Mouse (Mus musculus) liver, embryonic 13.5 days (tissue): ENCODE data around the gene Iscu. TPM values are rescaled to one million over a fixed set of nuclear protein-coding genes. Genes with fewer than 3 reads are reported as not detected.
A peak's percentile ranks its signal among the peaks of the same experiment; 100 is the strongest.

ENCODE experiments used
- ATAC-seq: fragments of 200-750 bp; cut with Nextera tagmentation; 2 replicates; pipeline ENCODE4 v1.8.0; 2017; ENCODE audit warnings: low read depth, mild to moderate bottlenecking, moderate number of reproducible peaks, moderate library complexity
- DNase-seq: peaks from one replicate; pipeline ENCODE4 v3.0.0; 2022
- H3K27ac ChIP-seq: fragments of 300-500 bp; sonication (generic); 2 replicates; pipeline ENCODE4 v1.5.1; 2015; ENCODE audit warnings: moderate library complexity, mild to moderate bottlenecking, inconsistent platforms
- H3K27me3 ChIP-seq: fragments of 300-500 bp; sonication (generic); 2 replicates; pipeline ENCODE4 v1.6.1; 2015; ENCODE audit warnings: mild to moderate bottlenecking, inconsistent platforms
- H3K36me3 ChIP-seq: fragments of 300-500 bp; sonication (generic); 2 replicates; pipeline ENCODE4 v1.6.1; 2015; ENCODE audit warnings: mild to moderate bottlenecking, inconsistent platforms
- H3K4me1 ChIP-seq: fragments of 300-500 bp; sonication (generic); replicated peaks from 2 replicates; pipeline ENCODE4 v1.6.1; 2015; ENCODE audit warnings: inconsistent platforms
- H3K4me2 ChIP-seq: fragments of 300-500 bp; sonication (generic); 2 replicates; pipeline ENCODE4 v1.6.1; 2015; ENCODE audit warnings: inconsistent platforms, mild to moderate bottlenecking, moderate library complexity
- H3K4me3 ChIP-seq: fragments of 300-500 bp; sonication (generic); replicated peaks from 2 replicates; pipeline ENCODE4 v1.5.1; 2015; ENCODE audit warnings: mild to moderate bottlenecking, inconsistent platforms
- H3K9ac ChIP-seq: fragments of 300-500 bp; sonication (generic); 2 replicates; pipeline ENCODE4 v1.6.1; 2015; ENCODE audit warnings: mild to moderate bottlenecking, inconsistent platforms
- H3K9me3 ChIP-seq: fragments of 300-500 bp; sonication (generic); replicated peaks from 2 replicates; pipeline ENCODE4 v1.6.1; 2016; ENCODE audit warnings: inconsistent platforms
- WGBS: fragments of 180-500 bp; shearing (Covaris S2); methylation state at CpG from one replicate; pipeline ENCODE4 v1.1.7; 2015; ENCODE audit not compliant: insufficient replicate concordance; 5-methylcytosine and 5-hydroxymethylcytosine counted together
- polyA plus RNA-seq: library from polyadenylated mRNA; unstranded; fragments of >200 nt; fragmentation: Nextera tagmentation; extraction: Ambion mirVana; gene quantifications from 2 replicates; pipeline ENCODE4 v1.2.1, GENCODE M21; 2015

Gene Iscu
- 104 and 106 TPM in 2 replicates for polyA plus RNA-seq

GRCm38 (mm10) chr5:113772450-113772895, at the start of gene Iscu, which contains the start of gene Sart3:
Gene Iscu (plus strand): TSS chr5:113772748.
Gene Sart3 (minus strand): TSS chr5:113772510.
- Histone ChIP-seq H3K27ac (peak within 1 kb of the TSS; percentile 93), H3K4me1 (peaks cover 41% of the 10 kb centered on the region), H3K4me2 (peak within 1 kb of the TSS; percentile 94), H3K4me3 (peak within 1 kb of the TSS; percentile 100), H3K36me3 (peaks cover 50% of the 10 kb centered on the region), H3K9me3 (no peaks in the 10 kb centered on the region), H3K9ac (peak within 1 kb of the TSS; percentile 93), H3K27me3 (no peaks in the 10 kb centered on the region)
- peak; percentile 95 for DNase-seq
- WGBS, result under 1% methylated on average over 49 of the region's 49 CpGs
- ATAC-seq, result peak; percentile 81

- H3K27me3 ChIP-seq, result peaks cover 4% of the 10 kb centered on the region; the same call in 1 of the 2 replicates
- DNase-seq, result no peak
- 30% methylated on average over 8 of the region's 8 CpGs for WGBS
- H3K9ac ChIP-seq, result no peak overlapping the region
- no peak for ATAC-seq
- no peak overlapping the region for H3K4me2 ChIP-seq
- no peaks in the 10 kb centered on the region for H3K36me3 ChIP-seq
- no peak overlapping the region for H3K4me3 ChIP-seq
- H3K9me3 ChIP-seq, result no peaks in the 10 kb centered on the region
- H3K27ac ChIP-seq, result no peak overlapping the region
- H3K4me1 ChIP-seq, result no peaks in the 10 kb centered on the region
Observed at GRCm38 (mm10) chr5:113723567-113724237, 48.8 kb upstream of the Iscu start.

GRCm38 (mm10) chr5:113724446-113724845, 48.1 kb upstream of the Iscu start, which contains the start of gene 1700069L16Rik:
Gene 1700069L16Rik (minus strand): TSS chr5:113724772.
- Histone ChIP-seq H3K4me1 (no peaks in the 10 kb centered on the region), H3K4me3 (no peak within 1 kb of the TSS), H3K4me2 (no peak within 1 kb of the TSS), H3K9me3 (no peaks in the 10 kb centered on the region), H3K27ac (no peak within 1 kb of the TSS), H3K27me3 (peaks cover 4% of the 10 kb centered on the region; the same call in 1 of the 2 replicates), H3K9ac (no peak within 1 kb of the TSS), H3K36me3 (no peaks in the 10 kb centered on the region)
- 7% methylated on average over 15 of the region's 15 CpGs for WGBS
- no peak for ATAC-seq
- peak; percentile 49 for DNase-seq

GRCm38 (mm10) chr5:113725417-113725816, 47.1 kb upstream of the Iscu start:
- no peaks in the 10 kb centered on the region for H3K9me3 ChIP-seq
- 48% methylated on average over 12 of the region's 12 CpGs for WGBS
- no peaks in the 10 kb centered on the region for H3K36me3 ChIP-seq
- H3K27me3 ChIP-seq, result peaks cover 4% of the 10 kb centered on the region; the same call in 1 of the 2 replicates
- no peak overlapping the region for H3K4me2 ChIP-seq
- H3K27ac ChIP-seq, result no peak overlapping the region
- H3K9ac ChIP-seq, result no peak overlapping the region
- ATAC-seq (no peak), DNase-seq (no peak)
- H3K4me1 ChIP-seq, result no peaks in the 10 kb centered on the region
- no peak overlapping the region for H3K4me3 ChIP-seq

- Histone ChIP-seq H3K36me3 (no peaks in the 10 kb centered on the region), H3K4me3 (no peak overlapping the region), H3K9me3 (no peaks in the 10 kb centered on the region), H3K4me2 (no peak overlapping the region), H3K27ac (no peak overlapping the region), H3K4me1 (no peaks in the 10 kb centered on the region), H3K9ac (no peak overlapping the region), H3K27me3 (peaks cover 4% of the 10 kb centered on the region; the same call in 1 of the 2 replicates)
- no peak for ATAC-seq
- 49% methylated on average over 6 of the region's 6 CpGs for WGBS
- no peak for DNase-seq
Observed at GRCm38 (mm10) chr5:113726618-113727017, 45.9 kb upstream of the Iscu start.

- Histone ChIP-seq H3K9me3 (no peaks in the 10 kb centered on the region), H3K27me3 (peaks cover 4% of the 10 kb centered on the region; the same call in 1 of the 2 replicates), H3K36me3 (no peaks in the 10 kb centered on the region), H3K4me3 (no peak overlapping the region), H3K9ac (no peak overlapping the region), H3K4me1 (no peaks in the 10 kb centered on the region), H3K27ac (no peak overlapping the region), H3K4me2 (no peak overlapping the region)
- WGBS, result 47% methylated on average over 12 of the region's 12 CpGs
- no peak for ATAC-seq
- DNase-seq, result no peak
Observed at GRCm38 (mm10) chr5:113727238-113727637, 45.3 kb upstream of the Iscu start.

GRCm38 (mm10) chr5:113728011-113728410, 44.5 kb upstream of the Iscu start:
- ATAC-seq, result no peak
- H3K9me3 ChIP-seq, result no peaks in the 10 kb centered on the region
- H3K9ac ChIP-seq, result no peak overlapping the region
- no peak for DNase-seq
- H3K36me3 ChIP-seq, result no peaks in the 10 kb centered on the region
- no peaks in the 10 kb centered on the region for H3K4me1 ChIP-seq
- no peak overlapping the region for H3K27ac ChIP-seq
- H3K27me3 ChIP-seq, result peaks cover 4% of the 10 kb centered on the region; the same call in 1 of the 2 replicates
- H3K4me2 ChIP-seq, result no peak overlapping the region
- no peak overlapping the region for H3K4me3 ChIP-seq
- WGBS, result 73% methylated on average over 7 of the region's 7 CpGs

GRCm38 (mm10) chr5:113728691-113729090, 43.9 kb upstream of the Iscu start:
- Histone ChIP-seq H3K27ac (no peak overlapping the region), H3K4me2 (no peak overlapping the region), H3K9me3 (no peaks in the 10 kb centered on the region), H3K36me3 (no peaks in the 10 kb centered on the region), H3K4me3 (no peak overlapping the region), H3K4me1 (no peaks in the 10 kb centered on the region), H3K27me3 (peaks cover 4% of the 10 kb centered on the region; the same call in 1 of the 2 replicates), H3K9ac (no peak overlapping the region)
- ATAC-seq, result no peak
- 65% methylated on average over 7 of the region's 7 CpGs for WGBS
- no peak for DNase-seq

- WGBS, result 56% methylated on average over 7 of the region's 7 CpGs
- no peak overlapping the region for H3K27ac ChIP-seq
Observed at GRCm38 (mm10) chr5:113730641-113731121, 41.9 kb upstream of the Iscu start.

GRCm38 (mm10) chr5:113731174-113731573, 41.4 kb upstream of the Iscu start:
- H3K4me1 ChIP-seq, result peaks cover 12% of the 10 kb centered on the region
- H3K27ac ChIP-seq, result no peak overlapping the region
- H3K9ac ChIP-seq, result no peak overlapping the region
- no peak overlapping the region for H3K4me3 ChIP-seq
- no peak overlapping the region for H3K4me2 ChIP-seq
- no peak for DNase-seq
- WGBS, result 77% methylated on average over 7 of the region's 7 CpGs
- no peaks in the 10 kb centered on the region for H3K36me3 ChIP-seq
- H3K9me3 ChIP-seq, result no peaks in the 10 kb centered on the region
- H3K27me3 ChIP-seq, result no peaks in the 10 kb centered on the region; the same call in 1 of the 2 replicates
- no peak for ATAC-seq

More at GRCm38 (mm10) chr5:113730641-113731121, 41.9 kb upstream of the Iscu start:
- Histone ChIP-seq H3K27me3 (no peaks in the 10 kb centered on the region; the same call in 1 of the 2 replicates), H3K9me3 (no peaks in the 10 kb centered on the region), H3K4me3 (no peak overlapping the region), H3K9ac (no peak overlapping the region), H3K4me1 (peaks cover 12% of the 10 kb centered on the region), H3K36me3 (no peaks in the 10 kb centered on the region), H3K4me2 (no peak overlapping the region)
- ATAC-seq, result no peak
- no peak for DNase-seq

GRCm38 (mm10) chr5:113732182-113732581, 40.4 kb upstream of the Iscu start:
- H3K27me3 ChIP-seq, result no peaks in the 10 kb centered on the region
- H3K4me1 ChIP-seq, result peaks cover 23% of the 10 kb centered on the region
- 26% methylated on average over 6 of the region's 6 CpGs for WGBS
- DNase-seq (no peak), ATAC-seq (no peak)
- no peaks in the 10 kb centered on the region for H3K9me3 ChIP-seq
- H3K4me3 ChIP-seq, result no peak overlapping the region
- no peaks in the 10 kb centered on the region for H3K36me3 ChIP-seq
- H3K9ac ChIP-seq, result no peak overlapping the region
- no peak overlapping the region for H3K27ac ChIP-seq
- no peak overlapping the region for H3K4me2 ChIP-seq
